Mouse (Mus musculus): ENCODE measurements around the gene Itga2. TPM values are rescaled to one million over a fixed set of nuclear protein-coding genes. Genes with fewer than 3 reads are reported as not detected.

Gene Itga2
- total and polyA plus RNA-seq, 3 experiments = under 0.01 TPM; not detected in 2

GRCm38 (mm10) chr13:114894718-114895117 is 37.2 kb downstream of the Itga2 start:
- Histone ChIP-seq H3K4me1 (ENCODE audit: control insufficient read depth in 1 of 2, insufficient read depth in 2 of 2, low read length in 2 of 2) (no peaks in the 10 kb centered on the region), H3K79me2 (ENCODE audit: control insufficient read depth, insufficient read depth, low read length, poor library complexity) (no peaks in the 10 kb centered on the region), H3K9me3 (replicated peaks; ENCODE audit: insufficient read depth, low read length) (no peaks in the 10 kb centered on the region), H3K27ac (ENCODE audit: control insufficient read depth, low read depth, low read length) (no peak overlapping the region), H3K27me3 (ENCODE audit: control insufficient read depth in 1 of 2, insufficient read depth in 2 of 2, low read length in 2 of 2) (no peaks in the 10 kb centered on the region), H3K9ac (ENCODE audit: control insufficient read depth, low read depth, low read length, poor library complexity, severe bottlenecking) (no peak overlapping the region), H3K4me3 (ENCODE audit: control insufficient read depth in 1 of 2, insufficient read depth in 1 of 2, low read depth in 2 of 2, low read length in 2 of 2) (no peak overlapping the region), H3K36me3 (ENCODE audit: control insufficient read depth in 1 of 2, insufficient read depth in 2 of 2, low read length in 2 of 2) (no peaks in the 10 kb centered on the region)
- DNase-seq (ENCODE audit: low read depth, low spot score) = no peak
- no peak for TF ChIP-seq SIN3A (IDR thresholded peaks at IDR 0.05; ENCODE audit: low read length)
- TF ChIP-seq NRF1 (IDR thresholded peaks at IDR 0.05; ENCODE audit: insufficient read depth, low read depth, low read length, poor library complexity, severe bottlenecking) = no peak
- TF ChIP-seq RAD21 (IDR thresholded peaks at IDR 0.05; ENCODE audit: low read depth, low read length) = no peak
- TF ChIP-seq MAFK (IDR thresholded peaks at IDR 0.05; ENCODE audit: borderline replicate concordance, low read depth, low read length) = no peak
- no peak for TF ChIP-seq JUND (IDR thresholded peaks at IDR 0.05; ENCODE audit: low read depth, low read length)
- no peak for TF ChIP-seq SMC3 (IDR thresholded peaks at IDR 0.05; ENCODE audit: low read depth, low read length)
- no peak for TF ChIP-seq EP300 (IDR thresholded peaks at IDR 0.05; ENCODE audit: low read depth in 1 of 2, low read length in 2 of 2)
- no peak for TF ChIP-seq TAL1 (IDR thresholded peaks at IDR 0.05; ENCODE audit: low read length)
- TF ChIP-seq UBTF (IDR thresholded peaks at IDR 0.05; ENCODE audit: borderline replicate concordance, insufficient read depth, low read depth, low read length) = no peak
- TF ChIP-seq USF2 (IDR thresholded peaks at IDR 0.05; ENCODE audit: borderline replicate concordance in 1 of 2, insufficient read depth in 1 of 2, low read depth in 1 of 2, low read length in 2 of 2) = no peak

- Histone ChIP-seq H3K27me3 (ENCODE audit: control insufficient read depth in 1 of 2, insufficient read depth in 2 of 2, low read length in 2 of 2) (no peaks in the 10 kb centered on the region), H3K79me2 (ENCODE audit: control insufficient read depth, insufficient read depth, low read length, poor library complexity) (no peaks in the 10 kb centered on the region), H3K4me1 (ENCODE audit: control insufficient read depth in 1 of 2, insufficient read depth in 2 of 2, low read length in 2 of 2) (no peaks in the 10 kb centered on the region), H3K27ac (ENCODE audit: control insufficient read depth, low read depth, low read length) (no peak overlapping the region), H3K9ac (ENCODE audit: control insufficient read depth, low read depth, low read length, poor library complexity, severe bottlenecking) (no peak overlapping the region), H3K4me3 (ENCODE audit: control insufficient read depth in 1 of 2, insufficient read depth in 1 of 2, low read depth in 2 of 2, low read length in 2 of 2) (no peak overlapping the region), H3K9me3 (replicated peaks; ENCODE audit: insufficient read depth, low read length) (no peaks in the 10 kb centered on the region), H3K36me3 (ENCODE audit: control insufficient read depth in 1 of 2, insufficient read depth in 2 of 2, low read length in 2 of 2) (no peaks in the 10 kb centered on the region)
- TF ChIP-seq USF2 (IDR thresholded peaks at IDR 0.05; ENCODE audit: borderline replicate concordance in 1 of 2, insufficient read depth in 1 of 2, low read depth in 1 of 2, low read length in 2 of 2) = no peak
- TF ChIP-seq TBP (IDR thresholded peaks at IDR 0.05; ENCODE audit: low read depth, low read length) = no peak
- TF ChIP-seq ELF1 (IDR thresholded peaks at IDR 0.05; ENCODE audit: low read depth, low read length) = no peak
- no peak for TF ChIP-seq ETS1 (IDR thresholded peaks at IDR 0.05; ENCODE audit: low read depth, low read length)
- TF ChIP-seq POLR2A (IDR thresholded peaks at IDR 0.05; ENCODE audit: control insufficient read depth in 1 of 2, insufficient read depth in 1 of 2, low read depth in 1 of 2, low read length in 2 of 2, poor library complexity in 1 of 2) = no peak
- no peak for TF ChIP-seq ZKSCAN1 (IDR thresholded peaks at IDR 0.05; ENCODE audit: low read depth, low read length)
- TF ChIP-seq SIN3A (IDR thresholded peaks at IDR 0.05; ENCODE audit: low read length) = no peak
- TF ChIP-seq GATA1 (IDR thresholded peaks at IDR 0.05; ENCODE audit: low read depth, low read length) = no peak
- no peak for TF ChIP-seq BHLHE40 (IDR thresholded peaks at IDR 0.05; ENCODE audit: borderline replicate concordance, low read depth, low read length)
- no peak for TF ChIP-seq RCOR1 (IDR thresholded peaks at IDR 0.05; ENCODE audit: low read depth, low read length)
- no peak for TF ChIP-seq MAX (IDR thresholded peaks at IDR 0.05; ENCODE audit: low read length)
- TF ChIP-seq GABPA (IDR thresholded peaks at IDR 0.05; ENCODE audit: low read depth, low read length) = no peak
- DNase-seq (ENCODE audit: low read depth, low spot score) = no peak
These were observed 40.2 kb downstream of the Itga2 start for GRCm38 (mm10) chr13:114891655-114892054.

All from MEL (cell line).